16 mouse cellular contexts compared by ENCODE assay signal in genomic region chr3:116391399-116391798, GRCm38 (mm10). TPM values are rescaled to one million over a fixed set of nuclear protein-coding genes. Genes with fewer than 3 reads are reported as not detected.
DNase-seq lines count a peak whose midpoint lies in the region; ATAC-seq lines count a peak whose summit lies in the region.
"Had no signal": no experiment of that assay in that cellular context is flagged by ENCODE, and none has a peak within 500 bp of the region (broad histone marks: within the 10 kb centered on the region; RNA-seq: fewer than 3 reads in every experiment).

No protein-coding gene starts in this region.

- no peak for DNase-seq in heart, postnatal 4 days
- no peak for DNase-seq in neural tube, embryonic 11.5 days (ENCODE audit: low spot score)
- DNase-seq in neural tube, embryonic 10.5 days (ENCODE audit: extremely low spot score, low spot score) = no peak
- peak; percentile 31 to 61 for DNase-seq in kidney, postnatal 25 days
- no peak for DNase-seq in cerebellum, postnatal 36 days
- no peak for DNase-seq in frontal cortex, adult 2 months (ENCODE audit: extremely low spot score in 1 of 2, low spot score in 1 of 2)
- DNase-seq: adrenal gland, postnatal 10 days; cerebellum, adult 18-20 months; layer of hippocampus, postnatal 36 days; left cerebral cortex, postnatal 4 days; lung, postnatal 14 days; thymus, adult 18-20 months had no signal

- no peaks in the 10 kb centered on the region for H3K9me3 ChIP-seq in heart, embryonic 13.5 days
- no peaks in the 10 kb centered on the region for H3K9me3 ChIP-seq in neural tube, embryonic 11.5 days (ENCODE audit: control insufficient read depth, low read length)
- H3K9me3 ChIP-seq: forebrain, embryonic 15.5 days; liver, embryonic 15.5 days had no signal

- 0 out of 2 replicates have a peak, but pooled peaks cover 3% of the 10 kb centered on the region for H3K36me3 ChIP-seq in heart, embryonic 13.5 days
- 0 out of 2 replicates have a peak, but pooled peaks cover 2% of the 10 kb centered on the region for H3K36me3 ChIP-seq in neural tube, embryonic 11.5 days (ENCODE audit: control insufficient read depth, insufficient read depth, low read length)
- H3K36me3 ChIP-seq: forebrain, embryonic 15.5 days; liver, embryonic 15.5 days had no signal

- peak overlapping the region; percentile 48; the same call in 1 of the 2 replicates for H3K27ac ChIP-seq in heart, embryonic 13.5 days (replicated peaks)
- H3K27ac ChIP-seq in neural tube, embryonic 11.5 days (ENCODE audit: low read depth, low read length) = peak overlapping the region; percentile 49; the same call in 1 of the 2 replicates
- H3K27ac ChIP-seq: forebrain, embryonic 15.5 days had no signal

- ATAC-seq in heart, embryonic 13.5 days (ENCODE audit: extremely low read depth, insufficient number of reproducible peaks, low FRiP score, low TSS enrichment) = no peak
- peak; percentile 32; the same call in 1 of the 2 replicates for ATAC-seq in neural tube, embryonic 11.5 days (ENCODE audit: insufficient read depth, low FRiP score, low TSS enrichment)
- ATAC-seq: forebrain, embryonic 15.5 days had no signal

- H3K27me3 ChIP-seq in heart, embryonic 13.5 days (replicated peaks) = no peaks in the 10 kb centered on the region
- H3K27me3 ChIP-seq in neural tube, embryonic 11.5 days (ENCODE audit: control insufficient read depth, insufficient read depth, low read length) = no peaks in the 10 kb centered on the region
- H3K27me3 ChIP-seq: forebrain, embryonic 15.5 days; liver, embryonic 15.5 days had no signal

- H3K4me2 ChIP-seq in heart, embryonic 13.5 days = no peak overlapping the region
- no peak overlapping the region for H3K4me2 ChIP-seq in neural tube, embryonic 11.5 days (ENCODE audit: low read depth)
- H3K4me2 ChIP-seq: forebrain, embryonic 15.5 days; liver, embryonic 15.5 days had no signal

- H3K9ac ChIP-seq in heart, embryonic 13.5 days = no peak overlapping the region
- no peak overlapping the region for H3K9ac ChIP-seq in neural tube, embryonic 11.5 days (ENCODE audit: low read length)
- H3K9ac ChIP-seq: forebrain, embryonic 15.5 days; liver, embryonic 15.5 days had no signal

- H3K4me3 ChIP-seq in heart, embryonic 13.5 days = no peak overlapping the region
- H3K4me3 ChIP-seq in neural tube, embryonic 11.5 days (ENCODE audit: low read depth, low read length) = no peak overlapping the region
- H3K4me3 ChIP-seq: erythroblast, embryonic 14.5 days; forebrain, embryonic 15.5 days; liver, embryonic 15.5 days had no signal

- 69% methylated on average over 10 of the region's 10 CpGs for WGBS in heart, embryonic 13.5 days
- WGBS in neural tube, embryonic 11.5 days = 12% methylated on average over 10 of the region's 10 CpGs

- H3K4me1 ChIP-seq in heart, embryonic 13.5 days = peaks cover 63% of the 10 kb centered on the region
- peaks cover 7% of the 10 kb centered on the region for H3K4me1 ChIP-seq in neural tube, embryonic 11.5 days (ENCODE audit: control insufficient read depth, insufficient read depth, low read length)
- H3K4me1 ChIP-seq: forebrain, embryonic 15.5 days had no signal

RNA-seq across cellular contexts. Expression of gene Cdc14a, which starts 32.4 kb away (rescaled TPM):
- 3.6 and 3.9 TPM in 2 replicates for polyA plus RNA-seq in heart, embryonic 13.5 days (2015; fragmentation: Nextera tagmentation; extraction: Ambion mirVana)
- total RNA-seq in heart, postnatal 4 days (2021) = 1 to 10 TPM; 5.3 to 5.8 TPM
- polyA plus RNA-seq in neural tube, embryonic 11.5 days (2014; fragmentation: Nextera tagmentation; extraction: Ambion mirVana) = 18.2 and 19.7 TPM in 2 replicates
- 2.8 and 3.0 TPM in 2 replicates for polyA plus RNA-seq in frontal cortex, adult 2 months (2012; rRNA removed)

Comparison
In these comparisons a context has a peak if more than half of its experiments do, and no peak if none do; other contexts are left out.
1. DNase-seq: peak in kidney, postnatal 25 days (2 of 2); none in heart, postnatal 4 days (single experiment), neural tube, embryonic 11.5 days (single experiment), neural tube, embryonic 10.5 days (single experiment), cerebellum, postnatal 36 days (0 of 2) and frontal cortex, adult 2 months (0 of 2).